Mouse (Mus musculus) intestine, embryonic 16.5 days (tissue): ENCODE data around the gene Pnmt. TPM values are rescaled to one million over a fixed set of nuclear protein-coding genes. Genes with fewer than 3 reads are reported as not detected.
A peak's percentile ranks its signal among the peaks of the same experiment; 100 is the strongest.

ENCODE experiments used
- ATAC-seq: fragments of 200-750 bp; cut with Nextera tagmentation; 2 replicates; pipeline ENCODE4 v1.8.0; 2017; ENCODE audit warnings: moderate TSS enrichment, moderate library complexity
- H3K27ac ChIP-seq: fragments of 300-500 bp; sonication (generic); 2 replicates; pipeline ENCODE4 v1.5.1; 2014; ENCODE audit warnings: mild to moderate bottlenecking, low read length
- H3K27me3 ChIP-seq: fragments of 300-500 bp; sonication (generic); replicated peaks from 2 replicates; pipeline ENCODE4 v1.6.1; 2014; ENCODE audit warnings: low read length, control low read depth, mixed read lengths; ENCODE audit not compliant: control insufficient read depth, insufficient read depth
- H3K36me3 ChIP-seq: fragments of 300-500 bp; sonication (generic); 2 replicates; pipeline ENCODE4 v1.6.1; 2014; ENCODE audit warnings: low read length, control low read depth; ENCODE audit not compliant: control insufficient read depth, insufficient read depth
- H3K4me1 ChIP-seq: fragments of 300-500 bp; sonication (generic); 2 replicates; pipeline ENCODE4 v1.6.1; 2014; ENCODE audit warnings: low read length, control low read depth, mixed read lengths; ENCODE audit not compliant: control insufficient read depth, insufficient read depth
- H3K4me2 ChIP-seq: fragments of 300-500 bp; sonication (generic); 2 replicates; pipeline ENCODE4 v1.6.1; 2014; ENCODE audit warnings: low read depth, low read length, control low read depth
- H3K4me3 ChIP-seq: fragments of 300-500 bp; sonication (generic); 2 replicates; pipeline ENCODE4 v1.5.1; 2014; ENCODE audit warnings: mild to moderate bottlenecking, low read length
- H3K9ac ChIP-seq: fragments of 300-500 bp; sonication (generic); 2 replicates; pipeline ENCODE4 v1.6.1; 2014; ENCODE audit warnings: low read depth, low read length
- H3K9me3 ChIP-seq: fragments of 300-500 bp; sonication (generic); 2 replicates; pipeline ENCODE4 v1.6.1; 2016; ENCODE audit warnings: low read length, control low read depth; ENCODE audit not compliant: control insufficient read depth
- WGBS: fragments of 180-500 bp; shearing (Covaris S2); extraction: QIAGEN DNeasy Blood & Tissue Kit; methylation state at CpG from one replicate; pipeline ENCODE4 v1.1.7; 2014; 5-methylcytosine and 5-hydroxymethylcytosine counted together
- polyA plus RNA-seq: library from polyadenylated mRNA; unstranded; fragments of >200 nt; fragmentation: Nextera tagmentation; extraction: Ambion mirVana; gene quantifications from 2 replicates; pipeline ENCODE4 v1.2.1, GENCODE M21; 2015

Pnmt gene
- polyA plus RNA-seq, 1 experiment from 2014 or later = 0.16 TPM

DNA sequence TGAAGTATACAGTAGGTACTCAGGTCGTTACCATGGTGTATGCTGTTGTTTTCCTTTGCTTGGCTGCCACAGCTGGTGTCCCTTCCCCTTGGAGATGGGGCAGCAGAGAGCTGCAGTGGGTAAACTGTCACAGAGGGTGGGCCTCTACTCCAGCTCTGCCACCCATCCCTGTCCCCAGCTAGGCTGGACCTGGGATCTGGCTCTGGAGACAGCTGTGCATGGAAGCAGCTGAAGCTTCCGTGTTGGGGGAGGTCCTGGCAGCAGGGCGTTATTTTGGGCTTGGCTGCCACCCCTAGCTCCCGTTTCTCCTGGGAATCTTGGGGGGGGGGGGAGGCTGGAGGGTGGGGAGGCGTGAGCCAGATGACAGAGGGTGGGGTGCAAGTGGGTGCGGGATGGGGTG lies 32.0 kb downstream of the Pnmt start:
- WGBS = 65% methylated on average over 6 of the region's 6 CpGs
- no peak overlapping the region for H3K4me2 ChIP-seq
- H3K4me1 ChIP-seq = peaks cover 45% of the 10 kb centered on the region
- H3K27ac ChIP-seq = no peak overlapping the region
- H3K9ac ChIP-seq = no peak overlapping the region
- H3K36me3 ChIP-seq = peaks cover 15% of the 10 kb centered on the region; the same call in 1 of the 2 replicates
- ATAC-seq = no peak
- no peaks in the 10 kb centered on the region for H3K27me3 ChIP-seq
- H3K4me3 ChIP-seq = no peak overlapping the region
- no peaks in the 10 kb centered on the region for H3K9me3 ChIP-seq

DNA sequence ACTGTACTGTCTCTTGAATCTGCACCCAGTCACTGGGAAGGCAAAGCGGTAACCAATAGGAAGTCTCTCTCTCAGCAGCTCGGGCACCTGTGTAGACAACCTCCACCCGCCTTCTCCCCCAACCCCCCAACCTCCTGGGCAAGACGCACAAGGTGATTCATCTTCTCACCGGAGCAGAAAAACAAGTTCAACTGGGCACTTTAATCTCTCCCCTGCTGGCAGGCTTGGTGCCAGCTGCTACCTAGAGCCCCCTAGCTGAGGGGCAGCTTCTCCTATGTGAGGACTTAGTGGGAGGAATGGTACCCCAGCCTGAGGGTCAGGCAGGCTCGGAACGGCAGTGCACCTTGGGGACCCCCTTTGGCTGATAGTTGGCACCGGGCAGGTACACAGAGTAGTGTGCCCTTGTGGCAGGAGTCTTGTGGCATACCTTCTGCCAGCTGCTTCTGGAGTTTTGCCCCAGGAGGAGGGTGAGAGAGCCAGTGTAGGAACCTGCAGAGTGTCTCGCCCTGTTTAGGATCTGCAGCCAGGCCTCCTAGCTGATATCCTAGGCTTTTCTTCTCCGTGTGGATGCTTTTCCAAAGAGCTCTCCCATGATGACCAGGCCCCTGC lies 32.8 kb downstream of the Pnmt start:
- Histone ChIP-seq H3K9me3 (no peaks in the 10 kb centered on the region), H3K36me3 (peaks cover 15% of the 10 kb centered on the region; the same call in 1 of the 2 replicates), H3K27me3 (no peaks in the 10 kb centered on the region), H3K9ac (no peak overlapping the region), H3K4me2 (no peak overlapping the region), H3K4me3 (no peak overlapping the region), H3K27ac (no peak overlapping the region), H3K4me1 (peaks cover 39% of the 10 kb centered on the region)
- WGBS = 74% methylated on average over 10 of the region's 10 CpGs
- ATAC-seq = no peak

DNA sequence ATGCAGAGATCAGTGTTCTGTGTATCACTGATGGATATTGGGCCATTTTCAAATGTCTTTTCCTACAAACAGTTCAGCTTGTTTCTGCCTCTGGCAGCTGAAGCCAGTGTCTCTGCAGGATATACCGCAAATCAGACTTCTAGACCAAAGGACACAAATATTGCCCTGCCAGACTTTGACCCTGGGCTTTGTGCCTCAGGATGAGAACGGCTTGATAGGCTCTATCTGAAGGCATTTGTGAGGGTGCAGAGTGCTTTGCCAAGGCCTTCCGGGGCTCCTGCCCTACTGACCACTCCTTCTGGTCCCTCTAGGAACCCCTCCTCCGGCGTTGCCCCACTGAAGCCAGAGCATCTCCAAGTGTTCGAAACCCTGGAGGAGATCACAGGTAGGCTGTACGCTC lies 40.3 kb downstream of the Pnmt start:
- H3K4me2 ChIP-seq = no peak overlapping the region
- WGBS = 78% methylated on average over 7 of the region's 7 CpGs

DNA sequence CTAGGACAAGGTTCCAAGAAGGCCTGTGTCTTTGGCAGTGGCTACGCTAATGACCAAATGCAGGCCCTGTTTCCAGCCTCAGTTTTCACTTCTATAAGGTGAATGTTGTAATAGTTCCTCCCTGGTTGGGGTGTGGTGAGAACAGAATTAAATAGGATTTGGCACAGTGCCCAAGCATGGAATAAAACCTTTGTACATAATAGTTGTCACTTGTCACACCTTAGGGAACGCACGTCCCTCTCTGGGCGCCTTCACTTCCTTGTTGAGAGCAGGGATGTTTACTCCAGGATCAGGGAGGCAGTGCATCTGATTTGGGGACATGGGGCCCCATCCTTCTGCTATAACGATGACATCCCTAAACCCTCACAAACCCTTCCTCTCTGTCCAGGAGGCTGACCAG lies 42.2 kb downstream of the Pnmt start:
- Histone ChIP-seq H3K27me3 (no peaks in the 10 kb centered on the region), H3K27ac (peak overlapping the region; percentile 53), H3K36me3 (peaks cover 26% of the 10 kb centered on the region), H3K9me3 (no peaks in the 10 kb centered on the region), H3K4me2 (no peak overlapping the region), H3K4me3 (no peak overlapping the region), H3K4me1 (peaks cover 13% of the 10 kb centered on the region; the same call in 1 of the 2 replicates), H3K9ac (peak overlapping the region; percentile 30; the same call in 1 of the 2 replicates)
- ATAC-seq = peak; percentile 81
- 55% methylated on average over 5 of the region's 5 CpGs for WGBS

More for the DNA sequence above, 40.3 kb downstream of the Pnmt start:
- H3K9ac ChIP-seq = peak overlapping the region; percentile 7; the same call in 1 of the 2 replicates
- ATAC-seq = peak; percentile 76
- H3K4me1 ChIP-seq = peaks cover 13% of the 10 kb centered on the region; the same call in 1 of the 2 replicates
- H3K4me3 ChIP-seq = no peak overlapping the region
- H3K9me3 ChIP-seq = no peaks in the 10 kb centered on the region
- peak overlapping the region; percentile 53 for H3K27ac ChIP-seq
- H3K27me3 ChIP-seq = no peaks in the 10 kb centered on the region
- H3K36me3 ChIP-seq = peaks cover 24% of the 10 kb centered on the region

DNA sequence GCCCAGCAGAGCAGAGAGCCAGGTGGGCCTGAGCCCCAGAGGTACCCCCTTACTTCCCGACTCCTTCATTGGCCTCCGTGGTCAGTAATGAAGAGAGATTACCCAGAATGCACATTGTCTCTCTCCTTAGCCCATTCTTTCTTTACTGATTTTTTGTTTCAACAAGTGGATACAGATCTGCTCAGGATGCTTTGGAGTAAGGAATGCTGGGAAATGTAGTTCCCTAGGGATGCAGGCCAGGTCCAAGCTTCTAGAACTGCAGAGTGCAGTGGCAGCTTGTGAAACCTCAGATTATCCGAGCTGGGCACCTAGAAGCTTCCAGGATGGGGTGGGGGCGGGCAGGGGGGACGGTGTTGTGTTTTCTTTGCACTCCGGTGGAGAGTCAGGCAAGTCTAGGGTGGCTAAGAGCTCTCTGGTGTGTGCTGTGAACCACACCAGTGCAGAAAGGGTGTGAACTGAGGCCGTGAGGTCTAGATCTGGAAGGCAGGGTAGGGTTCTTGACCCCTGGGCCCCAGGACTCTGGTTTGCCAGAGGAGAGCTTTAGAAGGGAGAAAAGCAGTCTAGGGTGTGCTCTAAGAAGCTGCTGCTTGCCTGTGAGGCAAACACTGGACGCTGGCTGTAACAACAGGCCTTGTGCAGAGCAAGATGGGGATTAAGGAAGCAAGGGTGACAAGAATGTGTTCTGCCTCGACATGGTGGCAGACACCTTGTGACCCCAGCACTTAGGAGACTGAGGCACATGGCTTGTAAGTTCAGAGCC lies 45.7 kb downstream of the Pnmt start:
- Histone ChIP-seq H3K4me3 (no peak overlapping the region), H3K9me3 (no peaks in the 10 kb centered on the region), H3K27me3 (no peaks in the 10 kb centered on the region), H3K4me1 (peaks cover 13% of the 10 kb centered on the region; the same call in 1 of the 2 replicates), H3K4me2 (no peak overlapping the region), H3K9ac (no peak overlapping the region), H3K36me3 (peaks cover 29% of the 10 kb centered on the region), H3K27ac (no peak overlapping the region)
- ATAC-seq = no peak
- 84% methylated on average over 9 of the region's 9 CpGs for WGBS

DNA sequence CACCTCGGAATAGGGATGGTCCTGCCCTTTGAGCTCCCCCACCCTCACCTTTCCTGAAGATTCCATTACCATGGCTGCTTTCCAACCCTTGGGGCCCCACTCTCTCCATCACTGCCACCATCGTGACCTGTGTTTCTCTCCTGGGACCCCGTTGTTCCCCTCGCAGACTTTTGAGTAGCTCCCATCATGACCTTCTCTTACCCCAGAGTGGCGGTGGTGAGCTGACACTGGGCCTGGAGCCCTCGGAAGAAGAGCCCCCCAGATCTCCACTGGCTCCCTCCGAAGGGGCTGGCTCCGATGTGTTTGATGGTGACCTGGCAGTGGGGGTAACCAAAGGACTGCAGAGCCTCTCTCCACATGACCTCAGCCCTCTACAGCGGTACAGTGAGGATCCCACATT lies 49.5 kb downstream of the Pnmt start:
- Histone ChIP-seq H3K4me1 (peaks cover 4% of the 10 kb centered on the region), H3K4me3 (no peak overlapping the region)

DNA sequence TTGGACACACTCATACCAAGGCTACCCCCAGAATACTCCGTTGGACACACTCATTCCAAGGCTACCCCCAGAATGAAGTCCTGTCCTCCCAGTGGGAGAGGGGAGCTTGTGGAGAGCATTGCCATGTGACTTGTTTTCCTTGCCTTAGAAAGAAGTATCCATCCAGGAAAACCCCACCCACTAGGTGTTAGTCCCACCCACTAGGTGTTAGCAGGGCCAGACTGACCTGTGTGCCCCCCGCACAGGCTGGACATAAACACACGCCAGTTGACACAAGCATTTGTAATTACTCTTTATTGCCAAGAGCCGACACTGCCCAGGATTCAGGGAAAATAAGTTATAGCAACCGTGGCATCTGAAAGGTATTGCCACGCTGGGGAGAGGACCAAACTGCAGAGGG lies 51.2 kb downstream of the Pnmt start:
- H3K36me3 ChIP-seq = peaks cover 18% of the 10 kb centered on the region
- no peaks in the 10 kb centered on the region for H3K9me3 ChIP-seq
- H3K4me1 ChIP-seq = peaks cover 4% of the 10 kb centered on the region
- H3K4me2 ChIP-seq = peak overlapping the region; percentile 90
- peak overlapping the region; percentile 70 for H3K4me3 ChIP-seq
- 70% methylated on average over 6 of the region's 6 CpGs for WGBS
- 0 out of 2 replicates have a peak overlapping the region, but pooled peaks have one; percentile 77 for H3K9ac ChIP-seq
- no peak for ATAC-seq
- no peaks in the 10 kb centered on the region for H3K27me3 ChIP-seq
- peak overlapping the region; percentile 89 for H3K27ac ChIP-seq

More for the DNA sequence above, 49.5 kb downstream of the Pnmt start:
- H3K9ac ChIP-seq = no peak overlapping the region
- peaks cover 25% of the 10 kb centered on the region for H3K36me3 ChIP-seq
- no peak overlapping the region for H3K4me2 ChIP-seq
- no peaks in the 10 kb centered on the region for H3K27me3 ChIP-seq
- no peaks in the 10 kb centered on the region for H3K9me3 ChIP-seq
- no peak for ATAC-seq
- 92% methylated on average over 9 of the region's 9 CpGs for WGBS
- no peak overlapping the region for H3K27ac ChIP-seq

Other genes with a start within 250 kb of the Pnmt start
- 12.8 TPM in 2 replicates for gene Fbxl20, start 236.0 kb upstream of the Pnmt start, polyA plus RNA-seq
- gene Med1, start 193.2 kb upstream of the Pnmt start, polyA plus RNA-seq = 50.3 and 52.4 TPM in 2 replicates
- gene Cdk12, start 183.4 kb upstream of the Pnmt start, polyA plus RNA-seq = 6.2 and 6.5 TPM in 2 replicates
- gene Neurod2, start 56.8 kb upstream of the Pnmt start, polyA plus RNA-seq = 0.05 TPM in 1 of 2 replicates, not detected in the other
- gene Ppp1r1b, start 38.0 kb upstream of the Pnmt start, polyA plus RNA-seq = 91.7 and 92.3 TPM in 2 replicates
- gene Stard3, start 28.1 kb upstream of the Pnmt start, polyA plus RNA-seq = 44.8 and 44.9 TPM in 2 replicates
- gene Tcap, start 2.6 kb upstream of the Pnmt start, polyA plus RNA-seq = 0.28 TPM in 1 of 2 replicates, not detected in the other
- gene Pgap3, start 14.0 kb downstream of the Pnmt start, polyA plus RNA-seq = 19.5 and 20.4 TPM in 2 replicates
- 33.8 and 37.5 TPM in 2 replicates for gene Erbb2, start 26.0 kb downstream of the Pnmt start, polyA plus RNA-seq
- 279 and 304 TPM in 2 replicates for gene Mien1, start 52.5 kb downstream of the Pnmt start, polyA plus RNA-seq
- 87.1 and 87.3 TPM in 2 replicates for gene Grb7, start 59.9 kb downstream of the Pnmt start, polyA plus RNA-seq
- 0.23 and 0.24 TPM in 2 replicates for gene Ikzf3, start 159.6 kb downstream of the Pnmt start, polyA plus RNA-seq
- gene Zpbp2, start 164.6 kb downstream of the Pnmt start, polyA plus RNA-seq = 0.92 and 1.0 TPM in 2 replicates
- gene Ormdl3, start 200.9 kb downstream of the Pnmt start, polyA plus RNA-seq = 62.9 and 65.2 TPM in 2 replicates
- gene Lrrc3c, start 211.8 kb downstream of the Pnmt start, polyA plus RNA-seq = not detected in 2 replicates
- gene Gm12355, start 239.2 kb downstream of the Pnmt start, polyA plus RNA-seq = 0.33 and 0.57 TPM in 2 replicates
- gene Gsdma3, start 239.9 kb downstream of the Pnmt start, polyA plus RNA-seq = not detected in 2 replicates